Mouse (Mus musculus) G1E (cell line): ENCODE data around the gene Rwdd2b.

Experiments
- CTCF ChIP-seq: IDR thresholded peaks from 2 replicates; pipeline ENCODE4 v1.5.1; 2012; ENCODE audit warnings: low read depth, low read length, inconsistent platforms, mixed read lengths
- POLR2AphosphoS5 ChIP-seq: IDR thresholded peaks from 2 replicates; pipeline ENCODE4 v1.6.1; 2012; ENCODE audit warnings: low read depth, low read length, inconsistent platforms; ENCODE audit not compliant: insufficient replicate concordance

DNA sequence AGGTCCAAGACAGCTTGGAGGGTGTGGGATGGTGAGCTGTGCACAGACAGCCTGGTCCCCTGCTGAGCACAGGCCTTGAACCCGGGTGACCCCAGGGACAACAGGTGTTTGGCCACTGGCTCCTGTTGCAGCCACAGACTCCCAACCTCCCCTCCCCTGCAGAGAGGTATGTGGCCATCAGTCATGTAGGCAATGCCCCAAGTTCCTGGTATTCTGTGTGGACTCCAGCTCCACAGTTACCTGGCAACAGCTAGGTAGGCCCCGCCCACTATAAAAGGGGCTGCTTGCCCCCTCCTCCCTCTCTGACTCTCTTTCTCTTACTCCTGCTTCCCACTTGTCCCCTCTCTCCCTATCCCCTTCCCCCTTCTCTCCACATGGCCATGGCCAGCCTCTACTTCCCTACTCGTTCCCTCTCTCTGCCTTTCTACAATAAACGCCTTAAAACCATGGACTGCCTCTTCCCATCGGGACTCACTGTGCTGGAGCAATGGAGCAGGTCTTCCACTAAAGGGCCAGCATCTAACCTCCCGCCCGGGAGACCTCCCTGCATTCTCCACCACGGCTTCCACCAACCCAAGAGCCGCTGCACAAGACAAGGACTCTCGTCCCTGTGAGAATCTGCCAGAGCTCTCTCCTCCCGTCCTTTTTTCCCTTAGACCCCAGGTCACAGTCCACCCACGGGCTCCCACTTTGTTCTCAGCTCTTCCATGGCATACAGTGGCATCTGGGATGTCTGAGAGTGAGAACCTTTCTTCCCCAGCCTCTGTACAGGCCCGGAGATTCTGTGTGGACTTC is 4.8 kb downstream of the Rwdd2b start:
- TF ChIP-seq CTCF (no peak), POLR2AphosphoS5 (no peak)
